Mouse (Mus musculus) G1E (cell line): ENCODE data around the gene Wdr73. TPM values are rescaled to one million over a fixed set of nuclear protein-coding genes. Genes with fewer than 3 reads are reported as not detected.

Source experiments
- ATAC-seq: 2 replicates; pipeline ENCODE4 v1.8.0; 2016; ENCODE audit warnings: mild to moderate bottlenecking; ENCODE audit not compliant: insufficient number of reproducible peaks, poor library complexity, low FRiP score, severe bottlenecking; ENCODE audit errors: extremely low read depth
- DNase-seq: peaks from one replicate; pipeline ENCODE4 v3.0.0; 2012; ENCODE audit warnings: low spot score
- H3K27me3 ChIP-seq: 2 replicates; pipeline ENCODE4 v1.6.1; 2012; ENCODE audit warnings: mild to moderate bottlenecking, low read length, inconsistent platforms; ENCODE audit not compliant: insufficient read depth
- H3K36me3 ChIP-seq: replicated peaks from 2 replicates; pipeline ENCODE3; 2012; ENCODE audit warnings: mild to moderate bottlenecking, inconsistent platforms
- H3K4me1 ChIP-seq: 2 replicates; pipeline ENCODE4 v1.6.1; 2012; ENCODE audit warnings: low read depth, low read length, inconsistent platforms, mixed read lengths; ENCODE audit not compliant: insufficient read depth
- H3K4me3 ChIP-seq: 2 replicates; pipeline ENCODE4 v1.5.1; 2012; ENCODE audit warnings: low read depth, mild to moderate bottlenecking, inconsistent platforms, low read length, moderate library complexity, mixed read lengths
- H3K9me3 ChIP-seq: replicated peaks from 2 replicates; pipeline ENCODE4 v1.6.1; 2012; ENCODE audit warnings: inconsistent platforms
- CTCF ChIP-seq: IDR thresholded peaks from 2 replicates; pipeline ENCODE4 v1.5.1; 2012; ENCODE audit warnings: low read depth, low read length, inconsistent platforms, mixed read lengths
- GATA1 ChIP-seq: IDR thresholded peaks from 2 replicates; pipeline ENCODE4 v1.6.1; 2012; ENCODE audit warnings: borderline replicate concordance, low read length, inconsistent platforms, mixed read lengths
- GATA2 ChIP-seq: IDR thresholded peaks from 2 replicates; pipeline ENCODE4 v1.6.1; 2012; ENCODE audit warnings: low read depth, low read length, inconsistent platforms, borderline replicate concordance
- POLR2AphosphoS5 ChIP-seq: IDR thresholded peaks from 2 replicates; pipeline ENCODE4 v1.6.1; 2012; ENCODE audit warnings: low read depth, low read length, inconsistent platforms; ENCODE audit not compliant: insufficient replicate concordance
- TAL1 ChIP-seq: conservative IDR thresholded peaks from 2 replicates; pipeline ENCODE4 v1.6.1; 2012; ENCODE audit warnings: low read depth, low read length, inconsistent platforms, mixed read lengths
- polyA plus RNA-seq: library from polyadenylated mRNA; stranded (reverse); fragments of >175 nt; gene quantifications from 2 replicates; pipeline ENCODE4 v1.2.3, GENCODE M21; 2012
- total RNA-seq, 2 experiments: library from RNA; stranded (forward) in 1 of 2; stranded (reverse) in 1 of 2; fragments of 200-1000 nt in 1 of 2; fragments of >200 nt in 1 of 2; fragmentation: Nextera tagmentation in 1 of 2; gene quantifications; 2 replicates each; pipeline ENCODE4 v1.2.3; 2014 to 2017

Gene Wdr73
- total and polyA plus RNA-seq, 3 experiments, result 14.4 to 31.1 (median 19.0) TPM

DNA sequence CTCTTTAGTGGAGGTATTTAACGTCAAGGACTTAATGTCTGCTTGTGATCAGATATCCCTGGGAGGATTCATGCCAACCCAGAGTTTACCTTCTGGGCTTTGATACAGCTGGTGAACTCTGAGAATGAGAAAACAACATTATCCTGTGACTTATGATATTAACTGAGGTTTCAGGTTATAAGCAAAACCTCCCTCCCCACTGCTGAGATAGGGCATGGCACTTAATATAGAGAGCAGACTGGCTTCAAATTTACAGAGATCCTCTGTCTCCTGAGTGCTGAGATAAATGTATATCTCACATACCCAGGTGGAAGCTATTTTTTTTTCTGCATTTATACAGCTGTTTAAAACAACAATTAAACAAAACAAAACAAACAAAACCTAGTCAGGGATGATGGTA, 31.7 kb upstream of the Wdr73 start:
- no peaks in the 10 kb centered on the region for H3K9me3 ChIP-seq
- ATAC-seq, result no peak
- TF ChIP-seq GATA2 (no peak), TAL1 (no peak), POLR2AphosphoS5 (no peak), CTCF (no peak), GATA1 (no peak)
- H3K4me1 ChIP-seq, result peaks cover 22% of the 10 kb centered on the region
- H3K4me3 ChIP-seq, result no peak overlapping the region
- peaks cover 72% of the 10 kb centered on the region for H3K36me3 ChIP-seq
- H3K27me3 ChIP-seq, result no peaks in the 10 kb centered on the region
- no peak for DNase-seq

DNA sequence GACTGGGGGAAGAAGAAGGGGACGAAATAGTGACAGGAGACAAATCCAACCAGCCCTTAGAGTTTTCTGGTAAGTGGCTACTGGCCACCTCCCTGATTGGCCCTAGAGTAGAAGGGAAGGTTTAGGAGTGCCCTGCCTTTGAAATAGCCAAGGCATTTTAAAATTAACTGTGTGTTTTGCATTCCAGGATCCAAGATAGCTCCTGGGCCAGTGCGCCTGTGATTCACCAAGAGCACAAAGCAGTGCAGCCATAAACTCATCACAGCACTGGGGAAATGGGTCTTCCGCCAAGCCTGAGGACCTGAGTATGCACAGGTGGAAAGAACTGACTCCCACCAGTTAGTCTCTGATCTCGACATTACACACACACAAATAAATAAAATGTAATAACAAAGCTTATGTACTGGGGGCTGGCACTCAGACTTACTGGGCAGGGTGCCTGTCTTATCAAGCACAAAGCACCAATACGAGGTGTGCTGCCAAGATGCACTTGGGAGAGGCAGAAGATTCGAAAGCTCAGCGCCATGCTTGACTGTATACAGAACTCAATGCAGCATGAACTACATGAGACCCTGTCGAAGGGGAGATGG, 30.6 kb upstream of the Wdr73 start:
- no peaks in the 10 kb centered on the region for H3K27me3 ChIP-seq
- peaks cover 19% of the 10 kb centered on the region for H3K4me1 ChIP-seq
- ATAC-seq (no peak), DNase-seq (no peak)
- no peak overlapping the region for H3K4me3 ChIP-seq
- H3K9me3 ChIP-seq, result no peaks in the 10 kb centered on the region
- TF ChIP-seq TAL1 (no peak), CTCF (no peak), POLR2AphosphoS5 (no peak), GATA1 (no peak), GATA2 (no peak)
- peaks cover 77% of the 10 kb centered on the region for H3K36me3 ChIP-seq

DNA sequence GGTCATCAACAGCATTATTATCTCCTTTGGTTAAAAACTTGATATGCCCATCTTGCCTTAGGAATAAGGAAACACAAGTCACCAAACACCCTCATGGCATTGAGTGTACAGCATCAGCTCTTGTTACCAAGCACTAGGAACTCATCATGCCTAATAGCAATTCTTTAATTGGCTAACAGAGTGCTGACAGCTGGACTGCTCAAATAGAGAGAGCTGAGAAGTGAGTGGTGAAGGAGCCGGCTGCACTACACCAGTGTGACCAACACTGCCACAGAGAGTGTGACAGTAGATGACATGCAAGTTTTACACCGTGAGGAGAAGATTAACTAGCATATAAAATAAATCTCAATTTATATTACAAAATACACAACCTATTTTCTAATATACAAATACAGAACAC, 22.1 kb upstream of the Wdr73 start:
- peaks cover 81% of the 10 kb centered on the region for H3K36me3 ChIP-seq

DNA sequence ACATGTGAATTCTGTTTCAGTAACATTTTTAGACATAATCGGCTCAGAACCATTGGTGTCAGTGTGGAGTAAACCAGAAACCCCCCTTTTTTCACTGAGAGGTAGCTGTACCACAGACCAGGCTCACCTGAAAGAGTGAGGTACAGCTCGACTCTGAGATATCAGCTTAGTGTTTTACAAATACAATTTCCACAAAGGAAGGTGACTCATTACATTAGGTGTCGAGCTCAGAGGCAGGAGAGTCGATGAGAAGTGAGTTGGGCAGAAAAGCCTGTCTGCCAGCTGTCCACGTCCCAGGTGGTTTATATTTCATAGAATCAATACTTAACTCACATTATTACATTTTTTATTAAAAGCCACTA, 18.6 kb upstream of the Wdr73 start:
- no peaks in the 10 kb centered on the region for H3K9me3 ChIP-seq
- no peak overlapping the region for H3K4me3 ChIP-seq
- peaks cover 27% of the 10 kb centered on the region for H3K4me1 ChIP-seq
- ATAC-seq (no peak), DNase-seq (no peak)
- H3K36me3 ChIP-seq, result peaks cover 86% of the 10 kb centered on the region
- TF ChIP-seq CTCF, result no peak
- TF ChIP-seq GATA1, result no peak
- no peak for TF ChIP-seq GATA2
- no peak for TF ChIP-seq TAL1
- TF ChIP-seq POLR2AphosphoS5, result no peak
- no peaks in the 10 kb centered on the region for H3K27me3 ChIP-seq

More for the DNA sequence above, 22.1 kb upstream of the Wdr73 start:
- no peaks in the 10 kb centered on the region for H3K9me3 ChIP-seq
- ATAC-seq (no peak), DNase-seq (no peak)
- no peak for TF ChIP-seq TAL1
- no peak for TF ChIP-seq POLR2AphosphoS5
- TF ChIP-seq GATA1, result no peak
- no peak for TF ChIP-seq CTCF
- TF ChIP-seq GATA2, result no peak
- H3K4me3 ChIP-seq, result no peak overlapping the region
- peaks cover 23% of the 10 kb centered on the region for H3K4me1 ChIP-seq
- no peaks in the 10 kb centered on the region for H3K27me3 ChIP-seq

DNA sequence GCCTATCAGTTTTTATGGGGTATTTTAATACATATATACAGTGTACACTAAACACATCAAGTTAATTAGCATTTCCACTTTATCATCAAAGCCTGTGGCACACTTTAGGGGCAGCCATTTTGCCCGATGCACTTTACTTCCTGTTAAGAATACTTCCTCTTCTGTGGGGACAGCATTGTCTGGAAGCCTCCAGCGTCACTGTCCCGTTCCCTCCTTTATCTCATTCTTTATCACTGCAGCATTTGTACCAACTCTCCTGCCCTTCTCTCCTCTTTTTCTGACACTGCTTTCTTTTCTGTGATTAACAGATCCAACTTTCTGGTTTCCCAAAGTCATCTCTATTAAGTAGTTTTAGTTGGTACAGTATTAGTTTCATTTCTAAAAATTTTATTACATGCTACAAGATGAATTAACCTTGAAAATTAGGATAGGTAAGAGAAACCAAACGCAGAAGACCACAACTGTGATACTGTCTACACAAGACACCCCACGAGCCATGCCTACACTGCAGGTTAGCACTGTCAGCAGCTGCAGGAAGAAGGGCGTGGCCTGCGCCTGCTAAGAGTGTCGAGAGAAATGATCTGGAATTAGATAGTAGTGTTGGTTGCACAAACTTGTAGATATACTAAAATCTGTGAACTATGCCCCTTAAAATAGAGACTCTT, 18.0 kb upstream of the Wdr73 start:
- Histone ChIP-seq H3K4me1 (peaks cover 28% of the 10 kb centered on the region), H3K4me3 (peak overlapping the region; percentile 45; the same call in 1 of the 2 replicates), H3K27me3 (no peaks in the 10 kb centered on the region), H3K36me3 (peaks cover 86% of the 10 kb centered on the region), H3K9me3 (no peaks in the 10 kb centered on the region)
- ATAC-seq (peak; percentile 81), DNase-seq (peak; percentile 54)
- TF ChIP-seq GATA2 (no peak), CTCF (no peak), TAL1 (no peak), GATA1 (no peak), POLR2AphosphoS5 (no peak)

DNA sequence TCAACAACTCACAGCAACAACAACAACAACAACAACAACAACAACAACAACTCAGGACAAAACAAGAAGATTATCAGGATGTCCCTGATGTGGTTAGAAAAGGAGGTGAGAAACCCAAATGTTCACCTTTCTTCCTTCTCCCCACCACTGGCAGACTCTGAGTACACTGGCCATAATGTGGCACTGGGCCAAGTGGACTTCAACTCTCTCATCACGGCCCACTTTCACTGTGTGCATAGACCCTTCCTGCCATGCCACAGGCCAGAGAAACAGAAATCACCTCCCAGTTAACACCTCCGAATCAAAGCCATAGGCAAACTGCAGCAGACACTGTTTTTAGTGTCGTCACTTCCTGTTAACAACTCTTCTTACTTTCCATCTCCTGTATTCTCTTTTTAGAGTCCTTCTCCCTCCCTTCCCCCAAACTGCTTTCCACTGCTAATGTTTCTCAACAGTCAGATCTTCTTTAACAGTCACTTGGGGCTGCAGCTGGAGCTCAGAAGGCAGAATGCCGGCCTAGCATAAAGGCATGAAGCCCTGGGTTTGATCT, 16.9 kb upstream of the Wdr73 start:
- H3K36me3 ChIP-seq, result peaks cover 87% of the 10 kb centered on the region
- no peak for DNase-seq

More for the DNA sequence above, 16.9 kb upstream of the Wdr73 start:
- Histone ChIP-seq H3K4me3 (no peak overlapping the region), H3K27me3 (no peaks in the 10 kb centered on the region), H3K9me3 (no peaks in the 10 kb centered on the region), H3K4me1 (peaks cover 32% of the 10 kb centered on the region)
- TF ChIP-seq TAL1, result no peak
- TF ChIP-seq GATA2, result no peak
- TF ChIP-seq CTCF, result no peak
- no peak for TF ChIP-seq GATA1
- TF ChIP-seq POLR2AphosphoS5, result no peak
- ATAC-seq, result no peak
